In the genomic region with DNA sequence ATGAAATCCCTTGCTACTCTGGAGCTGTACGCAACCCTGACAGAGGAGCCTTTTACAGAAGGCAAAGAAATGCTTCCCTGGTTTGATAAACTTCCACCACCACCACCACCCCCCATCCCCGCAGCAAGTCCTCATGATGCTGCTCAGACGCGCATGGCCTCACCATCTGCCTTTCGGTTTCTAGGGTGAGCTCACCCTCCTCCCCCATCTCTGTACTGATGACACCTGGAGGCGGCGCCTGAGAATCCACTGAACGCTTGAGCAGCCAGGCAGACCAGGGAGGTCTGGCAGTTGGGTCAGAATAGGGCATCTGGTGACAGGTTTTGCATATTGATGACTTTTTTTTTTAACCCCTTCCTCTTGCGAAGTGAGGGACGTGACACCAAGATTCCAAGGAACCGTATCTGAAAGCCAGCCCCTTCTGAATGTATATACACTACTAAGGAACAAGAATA, we compare ENCODE assay signal across 8 mouse cellular contexts. TPM values are rescaled to one million over a fixed set of nuclear protein-coding genes. Genes with fewer than 3 reads are reported as not detected.
DNase-seq lines count a peak whose midpoint lies in the region; ATAC-seq and TF ChIP-seq lines count a peak whose summit lies in the region.

No protein-coding gene starts in this region.

- peak overlapping the region; percentile 85 for H3K4me3 ChIP-seq in intestine, embryonic 16.5 days (ENCODE audit: low read length)
- H3K4me3 ChIP-seq in limb, embryonic 12.5 days (replicated peaks): peak overlapping the region; percentile 93
- H3K4me3 ChIP-seq in midbrain, embryonic 14.5 days (replicated peaks; ENCODE audit: low read depth, low read length): peak overlapping the region; percentile 92
- peak overlapping the region; percentile 87 for H3K4me3 ChIP-seq in spleen, adult 2 months (ENCODE audit: extremely low read depth, insufficient read depth, insufficient read length)

- DNase-seq in ovary, adult 18-20 months (ENCODE audit: low spot score): peak; percentile 59
- DNase-seq in ovary, postnatal 10 days (ENCODE audit: low spot score): no peak
- peak; percentile 59 for DNase-seq in embryo, embryonic 11.5 days (ENCODE audit: low read depth, low spot score)
- DNase-seq in gastrocnemius, postnatal 36 days: peak; percentile 40 to 50
- peak; percentile 87 for DNase-seq in midbrain, embryonic 14.5 days
- DNase-seq in spleen, adult 2 months (ENCODE audit: low read depth in 1 of 2, low spot score in 2 of 2): peak; percentile 87 to 94

- ATAC-seq in intestine, embryonic 16.5 days: peak; percentile 91
- ATAC-seq in limb, embryonic 12.5 days (ENCODE audit: insufficient number of reproducible peaks, insufficient read depth, low FRiP score, low TSS enrichment, low read depth): peak; percentile 48
- ATAC-seq in midbrain, embryonic 14.5 days (ENCODE audit: low FRiP score, low TSS enrichment): peak; percentile 87

- TF ChIP-seq CTCF in spleen, adult 2 months (IDR thresholded peaks at IDR 0.05; ENCODE audit: extremely low read depth, insufficient read depth, insufficient read length, insufficient replicate concordance): 0 out of 2 replicates have a peak, but pooled peaks have one; percentile 0

- peak overlapping the region; percentile 92 for H3K27ac ChIP-seq in intestine, embryonic 16.5 days (ENCODE audit: low read length)
- no peak overlapping the region; the same call in 1 of the 2 replicates for H3K27ac ChIP-seq in limb, embryonic 12.5 days
- peak overlapping the region; percentile 92 for H3K27ac ChIP-seq in midbrain, embryonic 14.5 days (replicated peaks; ENCODE audit: low read depth, low read length)
- H3K27ac ChIP-seq in spleen, adult 2 months (ENCODE audit: insufficient read depth, low read length): peak overlapping the region; percentile 86

- no peaks in the 10 kb centered on the region for H3K9me3 ChIP-seq in intestine, embryonic 16.5 days (ENCODE audit: control insufficient read depth, low read length)
- no peaks in the 10 kb centered on the region for H3K9me3 ChIP-seq in limb, embryonic 12.5 days
- H3K9me3 ChIP-seq in midbrain, embryonic 14.5 days (ENCODE audit: control insufficient read depth, low read length): no peaks in the 10 kb centered on the region

- WGBS in intestine, embryonic 16.5 days: under 1% methylated on average over 11 of the region's 11 CpGs
- under 1% methylated on average over 11 of the region's 11 CpGs for WGBS in limb, embryonic 12.5 days
- WGBS in midbrain, embryonic 14.5 days: under 1% methylated on average over 11 of the region's 11 CpGs
- WGBS in spleen, adult 2 months: under 1% methylated on average over 11 of the region's 11 CpGs

- H3K9ac ChIP-seq in intestine, embryonic 16.5 days (ENCODE audit: low read depth, low read length): peak overlapping the region; percentile 93
- peak overlapping the region; percentile 91 for H3K9ac ChIP-seq in limb, embryonic 12.5 days (replicated peaks)
- peak overlapping the region; percentile 92 for H3K9ac ChIP-seq in midbrain, embryonic 14.5 days (replicated peaks; ENCODE audit: low read length)

- H3K4me1 ChIP-seq in intestine, embryonic 16.5 days (ENCODE audit: control insufficient read depth, insufficient read depth, low read length): peaks cover 10% of the 10 kb centered on the region
- peaks cover 8% of the 10 kb centered on the region; the same call in 1 of the 2 replicates for H3K4me1 ChIP-seq in limb, embryonic 12.5 days (replicated peaks)
- peaks cover 18% of the 10 kb centered on the region for H3K4me1 ChIP-seq in midbrain, embryonic 14.5 days (ENCODE audit: control insufficient read depth, insufficient read depth, low read length)
- H3K4me1 ChIP-seq in spleen, adult 2 months (ENCODE audit: control insufficient read depth, insufficient read depth, insufficient read length): no peaks in the 10 kb centered on the region; the same call in none of the 2 replicates

- intact Hi-C loops in gastrocnemius, postnatal 36 days (cut with DNase I): loop anchor here (1.0 to 10.0 kb wide), 2 partner anchors 45 to 242 kb away; partner anchors contain the start of gene Pten

- no peak for TF ChIP-seq POLR2A in spleen, adult 2 months (IDR thresholded peaks at IDR 0.05; ENCODE audit: low read depth, low read length)

- no peaks in the 10 kb centered on the region for H3K27me3 ChIP-seq in intestine, embryonic 16.5 days (replicated peaks; ENCODE audit: control insufficient read depth, insufficient read depth, low read length)
- no peaks in the 10 kb centered on the region for H3K27me3 ChIP-seq in limb, embryonic 12.5 days
- no peaks in the 10 kb centered on the region for H3K27me3 ChIP-seq in midbrain, embryonic 14.5 days (ENCODE audit: control insufficient read depth, insufficient read depth, low read length)
- no peaks in the 10 kb centered on the region for H3K27me3 ChIP-seq in spleen, adult 2 months (ENCODE audit: control insufficient read depth, insufficient read depth, low read length)

- H3K36me3 ChIP-seq in intestine, embryonic 16.5 days (ENCODE audit: control insufficient read depth, insufficient read depth, low read length): no peaks in the 10 kb centered on the region
- no peaks in the 10 kb centered on the region; the same call in 1 of the 2 replicates for H3K36me3 ChIP-seq in limb, embryonic 12.5 days
- no peaks in the 10 kb centered on the region for H3K36me3 ChIP-seq in midbrain, embryonic 14.5 days (ENCODE audit: control insufficient read depth, insufficient read depth, low read length)
- H3K36me3 ChIP-seq in spleen, adult 2 months (ENCODE audit: control insufficient read depth, insufficient read depth, low read length): no peaks in the 10 kb centered on the region

- H3K4me2 ChIP-seq in intestine, embryonic 16.5 days (ENCODE audit: low read depth, low read length): peak overlapping the region; percentile 60
- H3K4me2 ChIP-seq in limb, embryonic 12.5 days: peak overlapping the region; percentile 75
- H3K4me2 ChIP-seq in midbrain, embryonic 14.5 days (ENCODE audit: low read length): peak overlapping the region; percentile 89

RNA-seq across cellular contexts. Expression of gene Atad1, which starts 27.0 kb away (rescaled TPM):
- 10 to 100 TPM; 50.7 to 53.3 TPM for total RNA-seq in gastrocnemius, postnatal 36 days (2021)
- 73.1 and 77.4 TPM in 2 replicates for polyA plus RNA-seq in intestine, embryonic 16.5 days (2015; fragmentation: Nextera tagmentation; extraction: Ambion mirVana)
- polyA plus RNA-seq in limb, embryonic 12.5 days (2016; fragmentation: Nextera tagmentation; extraction: Ambion mirVana): 62.8 and 65.8 TPM in 2 replicates
- polyA plus RNA-seq in midbrain, embryonic 14.5 days (2014; fragmentation: Nextera tagmentation; extraction: Ambion mirVana): 126 and 143 TPM in 2 replicates
- polyA plus RNA-seq in spleen, adult 2 months (2012; rRNA removed): 3.5 and 5.1 TPM in 2 replicates

RNA-seq across cellular contexts. Expression of gene Pten, which starts 44.7 kb away (rescaled TPM):
- total RNA-seq in gastrocnemius, postnatal 36 days (2021): 10 to 100 TPM; 31.3 to 32.0 TPM
- 7.1 and 7.6 TPM in 2 replicates for polyA plus RNA-seq in intestine, embryonic 16.5 days (2015; fragmentation: Nextera tagmentation; extraction: Ambion mirVana)
- polyA plus RNA-seq in limb, embryonic 12.5 days (2016; fragmentation: Nextera tagmentation; extraction: Ambion mirVana): 9.3 and 10.2 TPM in 2 replicates
- polyA plus RNA-seq in midbrain, embryonic 14.5 days (2014; fragmentation: Nextera tagmentation; extraction: Ambion mirVana): 22.6 and 29.8 TPM in 2 replicates
- 13.1 and 23.6 TPM in 2 replicates for polyA plus RNA-seq in spleen, adult 2 months (2012; rRNA removed)

Comparison
In these comparisons a context has a peak if more than half of its experiments do, and no peak if none do; other contexts are left out.
1. RNA of gene Atad1, which starts 27.0 kb away (polyA plus RNA-seq): 126 to 143 TPM in midbrain, embryonic 14.5 days, 73.1 to 77.4 TPM in intestine, embryonic 16.5 days and 62.8 to 65.8 TPM in limb, embryonic 12.5 days; 3.5 to 5.1 TPM in spleen, adult 2 months; every median in the first group is over 10 times any median in the second.
2. Peak in every context shown above with its lines, with median percentiles within 50 percentile points of each other: ATAC-seq, H3K4me2 ChIP-seq, H3K4me3 ChIP-seq and H3K9ac ChIP-seq.